Mouse (Mus musculus) Patski (cell line): ENCODE data around the gene Psmc2. TPM values are rescaled to one million over a fixed set of nuclear protein-coding genes. Genes with fewer than 3 reads are reported as not detected.
A peak's percentile ranks its signal among the peaks of the same experiment; 100 is the strongest.

Source experiments
- ATAC-seq: fragments of 100-300 bp; one replicate; pipeline ENCODE4 v1.8.0; 2021
- CTCF ChIA-PET: fragments of 350-600 bp; sonication (Branson Sonifier 250); formaldehyde crosslinking; loops from one replicate; lab custom pipeline; 2022; ENCODE audit warnings: inconsistent platforms; lab: Charles Lee
- POLR2A ChIA-PET: fragments of 350-600 bp; sonication (Branson Sonifier 250); formaldehyde crosslinking; loops from one replicate; lab custom pipeline; 2022; ENCODE audit warnings: antibody characterized with exemption, inconsistent platforms; lab: Charles Lee
- DNase-seq: peaks from one replicate; pipeline ENCODE4 v3.0.0-alpha.2; 2011; ENCODE audit warnings: low read depth, low spot score
- H3K27me3 ChIP-seq: fragments of 371-371 bp; one replicate; pipeline ENCODE4 v1.5.1; 2021
- CTCF ChIP-seq: fragments of 100-300 bp; IDR thresholded peaks from one replicate; pipeline ENCODE4 v1.5.1; 2021
- in situ Hi-C: fragments of 300-500 bp; cut with MboI; formaldehyde crosslinking; loops from 3 replicates; pipeline ENCODE4 v1.11.1; 2018; ENCODE audit warnings: low pct_unique_long_range_greater_than_20kb, mixed read lengths
- polyA plus RNA-seq: library from polyadenylated mRNA; unstranded; gene quantifications from one replicate; pipeline ENCODE4 v1.2.3, GENCODE M21; 2021

Psmc2 gene
- polyA plus RNA-seq: 173 TPM

- ChIA-PET POLR2A (interaction anchor here (0.7 to 1.2 kb wide), 3 partner anchors 20 to 83 kb away, joined by 3 read pairs; partner anchors contain the start of gene Napepld), CTCF (interaction anchor here (1.1 kb wide), 1 partner anchor 12 kb away, joined by 3 read pairs; no protein-coding TSS in a partner anchor)
- H3K27me3 ChIP-seq: no peaks in the 10 kb centered on the region
- in situ Hi-C loops: no loop called here
- peak; percentile 86 for ATAC-seq
- TF ChIP-seq CTCF: no peak
- DNase-seq: peak; percentile 61
These were observed at the start of gene Psmc2, which contains the start of gene Dnajc2 for GRCm38 (mm10) chr5:21785053-21785452. Psmc2 (plus strand) TSS chr5:21785283. Dnajc2 (minus strand) TSS chr5:21785251.

- in situ Hi-C loops: loop anchor here (5.0 kb wide), 1 partner anchor 83 kb away; no protein-coding TSS in a partner anchor
- DNase-seq (no peak), ATAC-seq (no peak)
- peak; percentile 91 for TF ChIP-seq CTCF
- POLR2A ChIA-PET: interaction anchor here (1.8 kb wide), 1 partner anchor 35 kb away, joined by 7 read pairs; the partner anchor contains the start of gene Napepld
- CTCF ChIA-PET: interaction anchor here (1.0 to 1.8 kb wide), 12 partner anchors 9 to 91 kb away, joined by 3 to 12 read pairs (median 5); partner anchors contain the start of genes Armc10, Fbxl13 and Napepld
- H3K27me3 ChIP-seq: no peaks in the 10 kb centered on the region
These were observed 49.5 kb upstream of the Psmc2 start for GRCm38 (mm10) chr5:21735584-21735983.

DNA sequence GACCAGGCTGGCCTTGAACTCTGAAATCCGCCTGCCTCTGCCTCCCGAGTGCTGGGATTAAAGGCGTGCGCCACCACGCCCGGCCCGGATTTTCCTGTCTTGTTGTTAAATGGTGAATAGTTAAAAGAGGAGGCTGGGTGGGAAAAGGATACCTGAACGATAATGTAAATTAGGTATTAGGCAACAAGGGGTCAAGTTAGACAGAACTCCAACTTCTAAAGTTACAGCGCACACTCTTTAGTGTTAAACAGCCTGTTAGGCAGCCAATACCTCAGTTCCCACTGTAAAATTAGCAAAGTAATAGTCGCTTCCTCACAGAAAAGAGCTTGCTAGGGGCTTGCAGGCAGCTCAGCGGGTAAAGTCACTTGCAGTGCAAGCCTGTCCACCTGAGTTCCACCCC lies 49.0 kb upstream of the Psmc2 start:
- DNase-seq: no peak
- H3K27me3 ChIP-seq: no peaks in the 10 kb centered on the region
- POLR2A ChIA-PET: interaction anchor here (0.6 to 1.8 kb wide), 2 partner anchors 35 to 49 kb away, joined by 3 to 7 read pairs; partner anchors contain the start of genes Dnajc2, Napepld and Psmc2
- CTCF ChIA-PET: interaction anchor here (0.6 to 1.8 kb wide), 14 partner anchors 9 to 96 kb away, joined by 3 to 12 read pairs (median 4); partner anchors contain the start of genes Armc10 and Fbxl13
- no peak for TF ChIP-seq CTCF
- ATAC-seq: no peak
- in situ Hi-C loops: loop anchor here (5.0 kb wide), 1 partner anchor 84 kb away; no protein-coding TSS in a partner anchor

DNA sequence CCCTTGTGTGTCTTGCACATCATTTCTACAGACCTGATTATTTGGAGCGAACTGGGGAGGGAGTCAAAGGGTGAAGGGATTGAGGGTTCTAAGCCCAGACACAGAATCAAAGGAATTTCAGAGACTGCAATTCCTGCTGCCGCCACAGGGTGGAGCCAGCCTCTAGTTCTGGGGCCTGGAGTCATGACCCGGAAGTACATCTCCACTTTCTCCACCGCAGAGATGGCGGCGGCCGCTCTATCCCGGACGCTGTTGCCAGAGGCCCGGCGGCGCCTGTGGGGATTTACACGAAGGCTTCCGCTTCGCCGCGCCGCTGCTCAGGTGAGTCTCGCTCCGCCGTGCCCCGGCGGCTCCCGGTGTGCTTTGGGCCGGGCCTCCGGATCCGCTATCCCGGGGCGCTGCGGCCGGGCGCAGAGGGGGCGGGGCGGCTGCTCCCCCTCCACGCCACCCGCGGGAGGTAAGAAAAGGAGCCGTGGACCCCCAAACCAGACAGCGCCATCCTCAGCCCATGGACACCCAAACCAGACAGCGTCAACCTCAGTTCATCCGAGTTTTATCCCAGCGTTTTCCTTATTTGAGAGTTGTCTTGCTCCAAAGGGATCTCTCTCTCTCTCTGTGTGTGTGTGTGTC lies 48.0 kb upstream of the Psmc2 start, which contains the start of gene Pmpcb:
TSS of gene Pmpcb (plus strand) at position 186 of the 630 bp plus-strand sequence.
- in situ Hi-C loops: loop anchor here (5.0 kb wide), 1 partner anchor 85 kb away; no protein-coding TSS in a partner anchor
- TF ChIP-seq CTCF: peak; percentile 98
- ChIA-PET POLR2A (no interaction called here), CTCF (interaction anchor here (1.0 to 1.8 kb wide), 5 partner anchors 8 to 96 kb away, joined by 3 to 7 read pairs (median 4); no protein-coding TSS in a partner anchor)
- ATAC-seq (peak; percentile 66), DNase-seq (no peak)
- no peaks in the 10 kb centered on the region for H3K27me3 ChIP-seq

DNA sequence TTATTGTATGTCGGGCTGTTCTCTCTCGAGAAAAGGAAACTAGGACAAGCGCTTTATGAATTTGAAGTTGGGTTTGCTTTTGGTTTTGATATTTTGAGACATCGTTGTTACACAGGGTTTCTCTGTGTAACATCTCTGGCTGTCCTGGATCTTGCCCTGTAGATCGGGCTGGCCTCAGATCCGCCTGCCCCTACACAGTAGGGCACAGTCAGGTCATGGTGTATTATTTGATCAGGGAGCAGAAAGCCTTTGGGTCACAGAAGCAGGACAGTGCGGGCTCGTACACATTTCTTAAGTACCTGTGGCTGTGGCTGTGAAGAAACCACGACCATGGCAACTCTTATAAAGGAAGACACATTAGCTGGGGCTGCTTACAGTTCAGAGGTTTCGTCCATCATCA lies 47.5 kb upstream of the Psmc2 start:
- H3K27me3 ChIP-seq: no peaks in the 10 kb centered on the region
- ChIA-PET POLR2A (no interaction called here), CTCF (no interaction called here)
- in situ Hi-C loops: loop anchor here (5.0 kb wide), 1 partner anchor 85 kb away; no protein-coding TSS in a partner anchor
- no peak for ATAC-seq
- no peak for DNase-seq
- TF ChIP-seq CTCF: no peak

DNA sequence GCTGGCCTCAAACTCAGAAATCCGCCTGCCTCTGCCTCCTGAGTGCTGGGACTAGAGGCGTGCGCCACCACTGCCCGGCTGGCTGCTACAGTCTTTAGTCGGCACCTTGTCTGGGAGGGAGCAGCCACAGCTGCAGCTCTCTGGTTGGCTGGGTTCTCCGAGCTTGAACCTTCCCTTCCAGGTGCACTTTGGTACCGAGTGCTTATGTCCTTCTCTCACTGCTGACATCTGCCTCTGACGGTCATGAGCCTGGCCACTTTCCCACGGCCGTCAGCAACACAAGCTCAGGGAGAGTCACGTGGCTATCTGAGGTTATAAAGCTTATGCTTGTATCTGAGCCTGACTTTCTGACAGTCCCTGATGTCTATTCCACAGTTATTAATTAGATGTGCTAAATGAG lies 46.0 kb upstream of the Psmc2 start:
- DNase-seq (no peak), ATAC-seq (no peak)
- ChIA-PET POLR2A (no interaction called here), CTCF (no interaction called here)
- TF ChIP-seq CTCF: no peak
- H3K27me3 ChIP-seq: no peaks in the 10 kb centered on the region
- in situ Hi-C loops: loop anchor here (5.0 kb wide), 1 partner anchor 87 kb away; no protein-coding TSS in a partner anchor

DNA sequence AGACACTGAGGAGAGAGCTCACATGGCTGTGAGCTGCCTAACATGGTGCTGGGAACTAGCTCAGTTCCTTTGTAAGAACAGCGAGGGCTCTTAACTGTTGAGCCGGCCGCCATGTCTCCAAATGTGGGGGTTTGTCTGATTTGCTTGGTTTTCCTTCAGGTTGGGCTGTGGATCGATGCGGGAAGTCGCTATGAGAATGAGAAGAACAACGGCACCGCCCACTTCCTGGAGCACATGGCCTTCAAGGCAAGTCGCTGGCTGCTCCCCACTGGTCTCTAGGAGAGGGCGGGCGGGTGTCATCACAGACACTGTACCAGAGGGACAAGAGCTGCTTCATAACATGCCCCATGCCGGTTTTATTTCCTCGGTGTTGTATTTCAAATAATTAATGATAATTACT lies 45.2 kb upstream of the Psmc2 start:
- CTCF ChIA-PET: no interaction called here
- no peak for ATAC-seq
- in situ Hi-C loops: loop anchor here (5.0 kb wide), 1 partner anchor 88 kb away; no protein-coding TSS in a partner anchor
- no peak for DNase-seq
- TF ChIP-seq CTCF: no peak
- POLR2A ChIA-PET: no interaction called here
- H3K27me3 ChIP-seq: no peaks in the 10 kb centered on the region

DNA sequence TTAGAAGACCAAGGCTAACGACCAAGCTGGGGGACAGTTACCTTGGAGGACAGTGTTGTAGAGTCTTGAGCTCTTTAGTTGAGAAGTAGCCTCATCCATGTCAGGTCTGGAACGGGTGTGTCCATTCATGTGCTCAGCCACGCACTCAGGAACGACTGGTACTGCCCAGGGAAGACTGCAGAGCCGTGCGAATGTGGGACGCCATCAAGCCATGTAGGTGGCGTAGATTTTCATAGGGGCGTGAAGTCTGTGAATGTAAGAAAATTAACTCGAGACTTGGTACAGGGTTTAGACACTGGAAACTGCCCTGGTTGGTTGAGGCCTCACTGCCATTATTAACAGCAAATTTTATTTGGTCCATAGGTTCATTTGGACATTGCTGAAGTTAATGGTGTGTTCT lies 41.5 kb upstream of the Psmc2 start:
- DNase-seq: no peak
- in situ Hi-C loops: no loop called here
- POLR2A ChIA-PET: no interaction called here
- H3K27me3 ChIP-seq: no peaks in the 10 kb centered on the region
- no peak for ATAC-seq
- TF ChIP-seq CTCF: no peak
- CTCF ChIA-PET: interaction anchor here (0.8 to 1.6 kb wide), 2 partner anchors 15 to 40 kb away, joined by 3 to 4 read pairs; no protein-coding TSS in a partner anchor

- ChIA-PET CTCF (interaction anchor here (0.6 to 1.9 kb wide), 5 partner anchors 8 to 201 kb away, joined by 3 to 6 read pairs (median 4); partner anchors contain the start of gene Pmpcb), POLR2A (no interaction called here)
- in situ Hi-C loops: no loop called here
- H3K27me3 ChIP-seq: no peaks in the 10 kb centered on the region
- DNase-seq: no peak
- no peak for ATAC-seq
- TF ChIP-seq CTCF: no peak
These were observed 40.4 kb upstream of the Psmc2 start for GRCm38 (mm10) chr5:21744651-21745050.

DNA sequence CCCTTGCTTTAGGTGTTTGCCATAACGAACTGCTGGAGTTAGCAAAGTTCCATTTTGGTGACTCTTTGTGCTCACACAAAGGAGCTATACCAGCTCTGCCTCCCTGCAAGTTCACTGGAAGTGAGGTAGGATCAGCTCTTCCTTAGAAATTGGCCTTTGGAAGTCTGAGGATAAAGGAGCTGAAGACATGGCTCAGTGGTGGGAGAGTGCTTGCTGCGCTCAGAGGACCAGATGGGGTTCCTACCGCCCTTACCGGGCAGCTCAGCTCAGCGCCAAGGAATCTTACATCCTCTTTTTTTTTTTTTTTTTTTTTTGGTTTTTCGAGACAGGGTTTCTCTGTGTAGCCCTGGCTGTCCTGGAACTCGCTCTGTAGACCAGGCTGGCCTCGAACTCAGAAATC lies 39.1 kb upstream of the Psmc2 start:
- no peak for TF ChIP-seq CTCF
- DNase-seq (no peak), ATAC-seq (no peak)
- H3K27me3 ChIP-seq: no peaks in the 10 kb centered on the region
- ChIA-PET POLR2A (no interaction called here), CTCF (interaction anchor here (0.8 to 1.9 kb wide), 4 partner anchors 9 to 15 kb away, joined by 3 to 6 read pairs (median 4); partner anchors contain the start of gene Pmpcb)
- in situ Hi-C loops: no loop called here
